Mouse (Mus musculus) liver, embryonic 14.5 days (tissue): Measurements from ENCODE around the gene Pdhx. TPM values are rescaled to one million over a fixed set of nuclear protein-coding genes. Genes with fewer than 3 reads are reported as not detected.

Experiments
- ATAC-seq: fragments of 200-750 bp; cut with Nextera tagmentation; 2 replicates; pipeline ENCODE4 v1.8.0; 2017; ENCODE audit warnings: moderate number of reproducible peaks, mild to moderate bottlenecking, moderate library complexity; ENCODE audit not compliant: insufficient read depth
- DNase-seq, 3 experiments: peaks; one replicate each; pipeline ENCODE4 v3.0.0-alpha.2; 2012 to 2013; ENCODE audit warnings: low read depth in 3 of 3, low spot score in 3 of 3
- H3K27ac ChIP-seq: fragments of 300-500 bp; sonication (generic); 2 replicates; pipeline ENCODE4 v1.5.1; 2014; ENCODE audit warnings: moderate library complexity, mild to moderate bottlenecking, control low read depth, inconsistent platforms
- H3K27me3 ChIP-seq: fragments of 300-500 bp; sonication (generic); 2 replicates; pipeline ENCODE4 v1.6.1; 2014; ENCODE audit warnings: mild to moderate bottlenecking, low read length, moderate library complexity; ENCODE audit not compliant: control insufficient read depth, insufficient read depth
- H3K36me3 ChIP-seq: fragments of 300-500 bp; sonication (generic); replicated peaks from 2 replicates; pipeline ENCODE4 v1.6.1; 2014; ENCODE audit warnings: low read depth; ENCODE audit not compliant: control insufficient read depth, insufficient read depth
- H3K4me1 ChIP-seq, 2 experiments: fragments of 200-500 bp in 1 of 2; fragments of 300-500 bp in 1 of 2; sonication (generic) in 1 of 2; replicated peaks; 2 replicates each; pipeline ENCODE4 v1.6.1; 2012 to 2014; ENCODE audit warnings: antibody characterized with exemption in 1 of 2, inconsistent platforms in 1 of 2, low read length in 1 of 2; ENCODE audit not compliant: control insufficient read depth in 2 of 2, insufficient read depth in 2 of 2
- H3K4me2 ChIP-seq: fragments of 300-500 bp; sonication (generic); 2 replicates; pipeline ENCODE4 v1.6.1; 2014; ENCODE audit warnings: low read depth, mild to moderate bottlenecking, control low read depth, moderate library complexity
- H3K4me3 ChIP-seq, 2 experiments: fragments of 200-500 bp in 1 of 2; fragments of 300-500 bp in 1 of 2; sonication (generic) in 1 of 2; 2 replicates each; pipeline ENCODE4 v1.5.1; 2012 to 2014; ENCODE audit warnings: low read depth in 2 of 2, low read length in 2 of 2, mild to moderate bottlenecking in 2 of 2, control low read depth in 1 of 2, inconsistent platforms in 1 of 2, moderate library complexity in 1 of 2; ENCODE audit not compliant: insufficient read depth in 1 of 2
- H3K9ac ChIP-seq: fragments of 300-500 bp; sonication (generic); replicated peaks from 2 replicates; pipeline ENCODE4 v1.6.1; 2014; ENCODE audit warnings: mild to moderate bottlenecking, control low read depth, moderate library complexity
- H3K9me3 ChIP-seq: fragments of 300-500 bp; sonication (generic); 2 replicates; pipeline ENCODE4 v1.6.1; 2016; ENCODE audit warnings: low read length, mixed read lengths; ENCODE audit not compliant: control insufficient read depth
- CTCF ChIP-seq: IDR thresholded peaks from 2 replicates; pipeline ENCODE4 v1.5.1; 2016; ENCODE audit warnings: antibody characterized with exemption, low read depth, control low read depth
- EP300 ChIP-seq: IDR thresholded peaks from 2 replicates; pipeline ENCODE4 v1.6.1; 2016; ENCODE audit warnings: antibody characterized with exemption, low read depth
- WGBS: fragments of 180-500 bp; shearing (Covaris S2); extraction: QIAGEN DNeasy Blood & Tissue Kit; methylation state at CpG from one replicate; pipeline ENCODE4 v1.1.7; 2014; ENCODE audit not compliant: insufficient replicate concordance; 5-methylcytosine and 5-hydroxymethylcytosine counted together
- polyA plus RNA-seq, 2 experiments: library from polyadenylated mRNA; depleted of rRNA in 1 of 2; stranded (reverse) in 1 of 2; unstranded in 1 of 2; fragments of >200 nt; fragmentation: Nextera tagmentation in 1 of 2; extraction: Ambion mirVana in 1 of 2; gene quantifications; 2 replicates each; pipeline versions ENCODE4 v1.2.1 to v1.2.3; 2012 to 2014

Gene Pdhx
- polyA plus RNA-seq, 2 experiments: 16.0 to 23.8 TPM

- H3K4me3 ChIP-seq: no peak overlapping the region
- 59% methylated on average over 6 of the region's 6 CpGs for WGBS
- TF ChIP-seq EP300 (no peak), CTCF (no peak)
- DNase-seq (no peak), ATAC-seq (no peak)
- no peaks in the 10 kb centered on the region for H3K36me3 ChIP-seq
- H3K4me2 ChIP-seq: no peak overlapping the region
- peaks cover 0 to 3% of the 10 kb centered on the region in 2 experiments; a peak in 1 of 4 replicates for H3K4me1 ChIP-seq
- H3K27ac ChIP-seq: no peak overlapping the region
- H3K27me3 ChIP-seq: no peaks in the 10 kb centered on the region
- H3K9ac ChIP-seq: no peak overlapping the region
- no peaks in the 10 kb centered on the region for H3K9me3 ChIP-seq
These were observed 80.9 kb downstream of the Pdhx start for GRCm38 (mm10) chr2:102992405-102992804.

- Histone ChIP-seq H3K36me3 (no peaks in the 10 kb centered on the region), H3K4me2 (no peak overlapping the region), H3K4me3 (no peak overlapping the region), H3K27ac (no peak overlapping the region), H3K4me1 (peaks cover 2 to 7% of the 10 kb centered on the region in 2 experiments; a peak in 2 of 4 replicates), H3K9me3 (no peaks in the 10 kb centered on the region), H3K9ac (no peak overlapping the region), H3K27me3 (no peaks in the 10 kb centered on the region)
- DNase-seq (no peak), ATAC-seq (no peak)
- TF ChIP-seq CTCF (no peak), EP300 (no peak)
- 27% methylated on average over 2 of the region's 2 CpGs for WGBS
These were observed 83.0 kb downstream of the Pdhx start for GRCm38 (mm10) chr2:102990301-102990702.

GRCm38 (mm10) chr2:102989446-102989845 lies 83.9 kb downstream of the Pdhx start:
- no peak overlapping the region for H3K9ac ChIP-seq
- DNase-seq (no peak), ATAC-seq (no peak)
- H3K36me3 ChIP-seq: no peaks in the 10 kb centered on the region
- no peak overlapping the region for H3K4me3 ChIP-seq
- 46% methylated on average over 1 of the region's 1 CpGs for WGBS
- H3K27me3 ChIP-seq: no peaks in the 10 kb centered on the region
- H3K27ac ChIP-seq: no peak overlapping the region
- H3K9me3 ChIP-seq: no peaks in the 10 kb centered on the region
- TF ChIP-seq EP300 (no peak), CTCF (no peak)
- H3K4me1 ChIP-seq: peaks cover 2 to 7% of the 10 kb centered on the region in 2 experiments; a peak in 2 of 4 replicates
- H3K4me2 ChIP-seq: no peak overlapping the region

- Histone ChIP-seq H3K4me1 (peaks cover 2 to 7% of the 10 kb centered on the region in 2 experiments; a peak in 2 of 4 replicates), H3K4me3 (no peak overlapping the region), H3K27me3 (no peaks in the 10 kb centered on the region), H3K9me3 (no peaks in the 10 kb centered on the region), H3K4me2 (no peak overlapping the region), H3K9ac (no peak overlapping the region), H3K27ac (no peak overlapping the region), H3K36me3 (no peaks in the 10 kb centered on the region)
- 59% methylated on average over 4 of the region's 4 CpGs for WGBS
- DNase-seq (no peak), ATAC-seq (no peak)
- TF ChIP-seq CTCF: no peak
- no peak for TF ChIP-seq EP300
These were observed 85.7 kb downstream of the Pdhx start for GRCm38 (mm10) chr2:102987708-102988010.

- 24% methylated on average over 6 of the region's 6 CpGs for WGBS
- Histone ChIP-seq H3K36me3 (no peaks in the 10 kb centered on the region), H3K27ac (no peak overlapping the region), H3K27me3 (no peaks in the 10 kb centered on the region), H3K4me1 (peaks cover 2 to 7% of the 10 kb centered on the region in 2 experiments; a peak in 2 of 4 replicates), H3K9ac (no peak overlapping the region), H3K9me3 (no peaks in the 10 kb centered on the region), H3K4me3 (no peak overlapping the region), H3K4me2 (no peak overlapping the region)
- no peak for ATAC-seq
- no peak for TF ChIP-seq EP300
- TF ChIP-seq CTCF: no peak
- peak in 1 of 3 experiments; percentile 9 for DNase-seq
These were observed 86.2 kb downstream of the Pdhx start for GRCm38 (mm10) chr2:102986964-102987707.
